Mouse (Mus musculus) heart, postnatal 0 days (tissue): ENCODE measurements at regions not wholly inside any gene's neighbourhood (a gene's known extent, or its start where the extent isn't known, plus 50 kb on each side); places are given as distances from the start of the nearest gene placed in this dataset.

Experiments used
- CTCF ChIP-seq: IDR thresholded peaks from 2 replicates; pipeline ENCODE4 v1.5.1; 2016; ENCODE audit warnings: antibody characterized with exemption, control low read depth, low read depth
- EP300 ChIP-seq: IDR thresholded peaks from 2 replicates; pipeline ENCODE4 v1.6.1; 2016; ENCODE audit warnings: antibody characterized with exemption, low read depth

DNA sequence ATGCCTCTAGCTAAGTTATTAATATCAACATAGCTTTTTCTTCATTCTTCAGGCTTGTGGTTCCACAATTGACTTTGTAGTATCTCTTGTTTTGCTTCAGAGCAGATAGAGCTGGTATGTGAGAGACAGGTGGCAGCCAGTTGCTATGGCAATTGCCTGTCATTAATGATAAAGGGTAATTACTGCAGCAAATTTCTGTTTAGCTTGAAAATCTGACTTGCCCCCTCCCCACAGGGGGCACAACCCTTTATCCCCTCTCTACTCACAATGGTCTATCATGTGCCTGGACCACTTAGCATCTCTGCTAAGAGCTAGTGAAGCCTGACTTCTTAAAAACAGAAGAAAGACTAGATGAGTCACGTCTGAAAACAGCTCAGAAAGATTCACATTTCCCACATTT is 157.1 kb upstream of the G2e3 start:
- no peak for TF ChIP-seq CTCF
- TF ChIP-seq EP300: no peak
